Mouse (Mus musculus): ENCODE measurements around the gene Abcf2. TPM values are rescaled to one million over a fixed set of nuclear protein-coding genes. Genes with fewer than 3 reads are reported as not detected.

The Abcf2 gene
- polyA plus RNA-seq, 1 experiment from 2014 or later, result 121 TPM

DNA sequence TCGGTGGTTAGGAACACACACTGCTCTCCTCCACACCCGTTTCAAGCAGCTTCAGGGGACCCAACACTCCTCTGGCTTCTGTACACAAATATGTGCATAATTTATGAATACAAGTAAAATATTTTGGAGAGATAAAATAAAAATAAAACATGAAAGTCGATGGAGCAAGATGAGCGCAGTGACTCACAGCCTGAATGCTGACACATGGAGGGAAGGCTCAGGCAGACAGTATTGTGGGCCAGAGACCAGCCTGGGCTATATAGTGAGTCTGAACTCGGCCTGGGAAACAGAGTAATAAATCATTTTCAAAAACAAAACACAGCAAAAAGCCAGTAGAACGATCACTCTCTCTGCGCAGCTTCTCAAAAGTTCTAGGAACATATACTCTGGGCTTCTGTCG lies 55.9 kb downstream of the Abcf2 start:
- no peak for ATAC-seq (ENCODE audit: low FRiP score)
- WGBS, result 75% methylated on average over 8 of the region's 8 CpGs
- Histone ChIP-seq H3K4me2 (replicated peaks; ENCODE audit: low read depth, low read length) (no peak overlapping the region), H3K4me1 (replicated peaks; ENCODE audit: control insufficient read depth, insufficient read depth, low read length) (peaks cover 2% of the 10 kb centered on the region; the same call in 1 of the 2 replicates), H3K36me3 (ENCODE audit: control insufficient read depth, insufficient read depth, low read length) (no peaks in the 10 kb centered on the region), H3K4me3 (ENCODE audit: low read depth, low read length) (no peak overlapping the region), H3K27ac (ENCODE audit: low read depth, low read length) (no peak overlapping the region), H3K9ac (ENCODE audit: low read depth, low read length) (no peak overlapping the region), H3K27me3 (ENCODE audit: control insufficient read depth, insufficient read depth, low read length) (peaks cover 26% of the 10 kb centered on the region), H3K9me3 (ENCODE audit: control insufficient read depth, low read length) (no peaks in the 10 kb centered on the region)
- no peak for DNase-seq (ENCODE audit: low spot score)

MicroRNAs within 50 kb of the gene (microRNA counts, 519-probe panel; counts per million panel counts)
- microRNA mmu-miR-671-3p, result not detected
- microRNA mmu-miR-671-5p, result not detected

Other genes with a start within 250 kb of the Abcf2 start
- 11.9 and 12.3 TPM in 2 replicates for gene Kcnh2, start 225.9 kb downstream of the Abcf2 start, polyA plus RNA-seq (2014; fragmentation: Nextera tagmentation; extraction: Ambion mirVana)
- 4.5 and 5.2 TPM in 2 replicates for gene Nos3, start 212.7 kb downstream of the Abcf2 start, polyA plus RNA-seq (2014; fragmentation: Nextera tagmentation; extraction: Ambion mirVana)
- gene Atg9b, start 185.3 kb downstream of the Abcf2 start, polyA plus RNA-seq (2014; fragmentation: Nextera tagmentation; extraction: Ambion mirVana), result 0.12 and 0.28 TPM in 2 replicates
- 29.7 and 31.7 TPM in 2 replicates for gene Abcb8, start 183.8 kb downstream of the Abcf2 start, polyA plus RNA-seq (2014; fragmentation: Nextera tagmentation; extraction: Ambion mirVana)
- gene Asic3, start 164.1 kb downstream of the Abcf2 start, polyA plus RNA-seq (2014; fragmentation: Nextera tagmentation; extraction: Ambion mirVana), result 0.52 and 0.88 TPM in 2 replicates
- gene Cdk5, start 153.9 kb downstream of the Abcf2 start, polyA plus RNA-seq (2014; fragmentation: Nextera tagmentation; extraction: Ambion mirVana), result 56.3 and 62.4 TPM in 2 replicates
- gene Slc4a2, start 153.6 kb downstream of the Abcf2 start, polyA plus RNA-seq (2014; fragmentation: Nextera tagmentation; extraction: Ambion mirVana), result 14.3 and 17.9 TPM in 2 replicates
- 86.7 and 88.5 TPM in 2 replicates for gene Fastk, start 132.2 kb downstream of the Abcf2 start, polyA plus RNA-seq (2014; fragmentation: Nextera tagmentation; extraction: Ambion mirVana)
- gene Tmub1, start 129.6 kb downstream of the Abcf2 start, polyA plus RNA-seq (2014; fragmentation: Nextera tagmentation; extraction: Ambion mirVana), result 30.0 and 33.6 TPM in 2 replicates
- gene Agap3, start 125.3 kb downstream of the Abcf2 start, polyA plus RNA-seq (2014; fragmentation: Nextera tagmentation; extraction: Ambion mirVana), result 38.8 and 50.1 TPM in 2 replicates
- 1.0 and 1.9 TPM in 2 replicates for gene Gbx1, start 50.3 kb downstream of the Abcf2 start, polyA plus RNA-seq (2014; fragmentation: Nextera tagmentation; extraction: Ambion mirVana)
- 0.20 and 0.33 TPM in 2 replicates for gene Asb10, start 36.5 kb downstream of the Abcf2 start, polyA plus RNA-seq (2014; fragmentation: Nextera tagmentation; extraction: Ambion mirVana)
- 0.14 TPM in 1 of 2 replicates, not detected in the other for gene 4931409K22Rik, start 20.7 kb downstream of the Abcf2 start, polyA plus RNA-seq (2014; fragmentation: Nextera tagmentation; extraction: Ambion mirVana)
- gene Chpf2, start 9.3 kb upstream of the Abcf2 start, polyA plus RNA-seq (2014; fragmentation: Nextera tagmentation; extraction: Ambion mirVana), result 8.6 and 8.7 TPM in 2 replicates
- gene Smarcd3, start 46.9 kb upstream of the Abcf2 start, polyA plus RNA-seq (2014; fragmentation: Nextera tagmentation; extraction: Ambion mirVana), result 42.3 and 45.9 TPM in 2 replicates
- gene Nub1, start 108.1 kb upstream of the Abcf2 start, polyA plus RNA-seq (2014; fragmentation: Nextera tagmentation; extraction: Ambion mirVana), result 36.0 and 37.3 TPM in 2 replicates
- 15.4 and 17.5 TPM in 2 replicates for gene Wdr86, start 153.3 kb upstream of the Abcf2 start, polyA plus RNA-seq (2014; fragmentation: Nextera tagmentation; extraction: Ambion mirVana)
- gene Crygn, start 180.5 kb upstream of the Abcf2 start, polyA plus RNA-seq (2014; fragmentation: Nextera tagmentation; extraction: Ambion mirVana), result 0.84 TPM in 1 of 2 replicates, not detected in the other

Data from hindbrain, embryonic 11.5 days (tissue).